Mouse (Mus musculus): ENCODE results near the gene Sptbn1. TPM values are rescaled to one million over a fixed set of nuclear protein-coding genes. Genes with fewer than 3 reads are reported as not detected.

Gene Sptbn1
- total and polyA plus RNA-seq, 2 experiments from 2014 or later = 121 to 271 TPM

DNA sequence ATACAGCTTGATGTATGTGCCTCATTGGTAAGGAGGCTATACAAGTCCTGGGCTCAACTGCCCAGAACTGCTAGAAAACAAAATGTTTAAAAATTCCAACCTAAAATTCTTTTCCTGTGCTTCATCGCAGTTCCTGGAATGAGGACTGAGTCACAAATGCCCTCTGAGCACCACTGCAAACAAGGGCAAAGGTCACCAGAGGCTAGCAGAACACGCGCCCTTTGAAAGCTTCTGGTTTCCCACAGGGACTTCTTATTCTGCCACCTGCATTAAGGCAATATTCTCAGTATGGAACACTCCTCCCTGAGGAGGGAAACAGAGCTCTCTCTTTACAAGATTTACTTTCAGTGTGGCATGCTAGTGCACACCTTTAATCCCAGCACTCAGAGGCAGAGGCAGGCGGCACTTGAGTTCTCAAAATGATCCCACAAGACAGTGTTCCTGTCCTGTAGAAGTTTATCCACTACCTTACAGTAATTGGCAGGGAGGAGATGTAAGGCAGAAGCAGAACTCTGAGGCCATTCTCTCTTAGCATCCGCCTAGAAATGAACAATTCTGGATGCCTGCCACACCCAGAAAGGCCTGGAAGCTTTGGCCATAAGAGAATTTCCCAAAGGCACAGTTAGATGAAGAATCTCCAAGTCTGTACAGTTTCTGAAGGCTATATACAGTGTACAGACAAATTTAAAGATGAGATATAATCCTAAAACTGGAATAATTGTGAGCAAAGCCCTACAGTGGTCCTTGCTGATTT, 56.1 kb downstream of the Sptbn1 start:
- ATAC-seq (ENCODE audit: insufficient read depth, low read depth) (peak; percentile 25; the same call in 1 of the 2 replicates), DNase-seq (ENCODE audit: low spot score) (no peak)
- H3K4me1 ChIP-seq (ENCODE audit: control insufficient read depth, insufficient read depth) = peaks cover 47% of the 10 kb centered on the region
- TF ChIP-seq CTCF (IDR thresholded peaks at IDR 0.05; ENCODE audit: low read depth) (no peak), EP300 (IDR thresholded peaks at IDR 0.05; ENCODE audit: low read depth) (no peak)
- H3K4me2 ChIP-seq (ENCODE audit: low read depth, low read length) = no peak overlapping the region
- 41% methylated on average over 5 of the region's 5 CpGs for WGBS
- H3K36me3 ChIP-seq (replicated peaks; ENCODE audit: control insufficient read depth, insufficient read depth, low read length) = peaks cover 45% of the 10 kb centered on the region
- H3K27ac ChIP-seq (ENCODE audit: low read depth) = peak overlapping the region; percentile 73
- no peaks in the 10 kb centered on the region for H3K27me3 ChIP-seq (ENCODE audit: control insufficient read depth, insufficient read depth, low read length)
- H3K4me3 ChIP-seq (ENCODE audit: low read depth, low read length) = no peak overlapping the region
- no peaks in the 10 kb centered on the region for H3K9me3 ChIP-seq (replicated peaks; ENCODE audit: control insufficient read depth, low read length)
- H3K9ac ChIP-seq (replicated peaks; ENCODE audit: low read depth, low read length) = 0 out of 2 replicates have a peak overlapping the region, but pooled peaks have one; percentile 39

DNA sequence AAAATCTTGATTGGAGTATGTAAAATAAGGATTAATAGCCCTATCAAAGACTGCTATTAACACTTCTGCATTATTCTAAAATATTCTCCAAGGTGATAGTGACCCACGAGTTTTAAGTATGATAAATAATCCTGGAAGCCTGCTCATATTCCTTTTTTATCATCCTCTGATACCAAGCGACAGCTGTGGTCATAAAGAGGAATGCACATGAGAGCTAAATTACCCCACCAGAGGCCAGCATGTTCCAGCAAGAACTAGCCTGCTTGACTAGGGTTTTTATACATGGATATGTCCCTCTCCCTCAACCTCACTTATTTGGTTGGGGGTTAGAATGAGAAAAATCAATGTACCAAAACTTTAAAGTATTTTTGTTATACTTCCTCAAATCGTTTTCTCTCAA, 56.8 kb downstream of the Sptbn1 start:
- ATAC-seq (ENCODE audit: insufficient read depth, low read depth) = peak; percentile 58; the same call in 1 of the 2 replicates
- H3K4me1 ChIP-seq (ENCODE audit: control insufficient read depth, insufficient read depth) = peaks cover 47% of the 10 kb centered on the region

DNA sequence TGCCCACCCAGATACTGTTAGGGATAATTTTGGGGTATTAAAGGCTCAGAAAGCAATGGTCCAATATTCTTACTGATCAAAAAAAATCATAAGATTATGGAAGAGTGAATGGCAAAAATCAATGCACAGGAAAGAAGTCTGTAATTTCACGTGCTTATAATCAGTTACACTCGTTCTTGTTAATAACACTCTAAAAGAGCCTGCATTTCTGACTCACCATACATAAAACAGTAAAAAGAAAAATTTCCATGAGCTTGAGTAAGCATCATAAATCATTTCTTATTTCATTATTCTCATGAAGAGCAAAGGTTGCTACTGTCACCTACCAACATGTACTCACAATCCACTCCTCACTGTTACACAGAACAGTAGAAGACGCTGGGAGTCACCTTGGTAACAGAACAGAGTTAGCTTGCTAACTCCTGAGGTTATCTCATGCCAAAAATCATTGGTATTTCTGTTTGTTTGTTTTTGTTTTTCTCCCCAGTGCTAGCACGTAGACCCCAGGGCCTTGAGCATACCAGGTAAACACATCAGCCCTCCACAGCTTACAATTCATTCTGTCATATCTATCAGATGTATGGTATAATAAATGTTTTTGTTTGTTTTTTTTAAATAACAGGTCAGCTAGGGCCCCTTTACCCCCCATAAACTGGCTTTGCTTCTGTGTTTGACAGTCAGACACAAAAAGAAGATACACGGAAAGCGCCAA, 57.7 kb downstream of the Sptbn1 start:
- H3K4me1 ChIP-seq (ENCODE audit: control insufficient read depth, insufficient read depth) = peaks cover 47% of the 10 kb centered on the region
- WGBS = 72% methylated on average over 6 of the region's 6 CpGs
- no peaks in the 10 kb centered on the region for H3K27me3 ChIP-seq (ENCODE audit: control insufficient read depth, insufficient read depth, low read length)
- no peaks in the 10 kb centered on the region for H3K9me3 ChIP-seq (replicated peaks; ENCODE audit: control insufficient read depth, low read length)
- peaks cover 39% of the 10 kb centered on the region for H3K36me3 ChIP-seq (replicated peaks; ENCODE audit: control insufficient read depth, insufficient read depth, low read length)
- H3K9ac ChIP-seq (replicated peaks; ENCODE audit: low read depth, low read length) = no peak overlapping the region
- no peak for ATAC-seq (ENCODE audit: insufficient read depth, low read depth)
- H3K27ac ChIP-seq (ENCODE audit: low read depth) = peak overlapping the region; percentile 54
- no peak for TF ChIP-seq EP300 (IDR thresholded peaks at IDR 0.05; ENCODE audit: low read depth)
- no peak for TF ChIP-seq CTCF (IDR thresholded peaks at IDR 0.05; ENCODE audit: low read depth)
- H3K4me3 ChIP-seq (ENCODE audit: low read depth, low read length) = no peak overlapping the region
- DNase-seq (ENCODE audit: low spot score) = no peak
- no peak overlapping the region for H3K4me2 ChIP-seq (ENCODE audit: low read depth, low read length)

More for the DNA sequence above, 56.8 kb downstream of the Sptbn1 start:
- Histone ChIP-seq H3K27ac (ENCODE audit: low read depth) (peak overlapping the region; percentile 73), H3K27me3 (ENCODE audit: control insufficient read depth, insufficient read depth, low read length) (no peaks in the 10 kb centered on the region), H3K4me2 (ENCODE audit: low read depth, low read length) (no peak overlapping the region), H3K9me3 (replicated peaks; ENCODE audit: control insufficient read depth, low read length) (no peaks in the 10 kb centered on the region), H3K4me3 (ENCODE audit: low read depth, low read length) (no peak overlapping the region), H3K36me3 (replicated peaks; ENCODE audit: control insufficient read depth, insufficient read depth, low read length) (peaks cover 40% of the 10 kb centered on the region), H3K9ac (replicated peaks; ENCODE audit: low read depth, low read length) (no peak overlapping the region)
- DNase-seq (ENCODE audit: low spot score) = peak; percentile 69
- 28% methylated on average over 3 of the region's 3 CpGs for WGBS
- TF ChIP-seq CTCF (IDR thresholded peaks at IDR 0.05; ENCODE audit: low read depth) (peak; percentile 28), EP300 (IDR thresholded peaks at IDR 0.05; ENCODE audit: low read depth) (no peak)

DNA sequence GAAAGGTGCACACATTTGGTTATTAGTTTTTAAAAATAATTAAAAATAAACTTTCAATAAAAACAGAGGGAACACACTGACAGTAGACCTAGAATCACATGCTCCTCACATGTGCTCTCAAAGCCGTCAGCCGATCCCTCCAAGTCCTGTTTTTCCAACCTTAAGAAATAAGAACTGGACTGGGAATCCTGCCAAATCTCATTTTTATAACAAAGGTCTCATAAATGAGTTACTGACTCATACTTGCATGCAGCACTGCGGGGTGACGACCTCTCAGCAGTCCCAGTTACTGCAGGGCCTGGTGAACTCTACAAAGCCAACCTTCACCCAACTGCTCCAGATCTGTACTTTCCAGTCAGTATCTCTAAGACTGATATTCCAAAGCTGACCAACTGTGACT, 58.5 kb downstream of the Sptbn1 start:
- TF ChIP-seq EP300 (IDR thresholded peaks at IDR 0.05; ENCODE audit: low read depth) = no peak
- no peak for TF ChIP-seq CTCF (IDR thresholded peaks at IDR 0.05; ENCODE audit: low read depth)
- Histone ChIP-seq H3K4me1 (ENCODE audit: control insufficient read depth, insufficient read depth) (peaks cover 45% of the 10 kb centered on the region), H3K36me3 (replicated peaks; ENCODE audit: control insufficient read depth, insufficient read depth, low read length) (peaks cover 40% of the 10 kb centered on the region), H3K4me2 (ENCODE audit: low read depth, low read length) (no peak overlapping the region), H3K4me3 (ENCODE audit: low read depth, low read length) (no peak overlapping the region), H3K27me3 (ENCODE audit: control insufficient read depth, insufficient read depth, low read length) (no peaks in the 10 kb centered on the region), H3K9ac (replicated peaks; ENCODE audit: low read depth, low read length) (no peak overlapping the region), H3K27ac (ENCODE audit: low read depth) (0 out of 2 replicates have a peak overlapping the region, but pooled peaks have one; percentile 54), H3K9me3 (replicated peaks; ENCODE audit: control insufficient read depth, low read length) (no peaks in the 10 kb centered on the region)
- ATAC-seq (ENCODE audit: insufficient read depth, low read depth) = peak; percentile 43; the same call in 1 of the 2 replicates
- DNase-seq (ENCODE audit: low spot score) = peak; percentile 64
- WGBS = 48% methylated on average over 4 of the region's 4 CpGs

DNA sequence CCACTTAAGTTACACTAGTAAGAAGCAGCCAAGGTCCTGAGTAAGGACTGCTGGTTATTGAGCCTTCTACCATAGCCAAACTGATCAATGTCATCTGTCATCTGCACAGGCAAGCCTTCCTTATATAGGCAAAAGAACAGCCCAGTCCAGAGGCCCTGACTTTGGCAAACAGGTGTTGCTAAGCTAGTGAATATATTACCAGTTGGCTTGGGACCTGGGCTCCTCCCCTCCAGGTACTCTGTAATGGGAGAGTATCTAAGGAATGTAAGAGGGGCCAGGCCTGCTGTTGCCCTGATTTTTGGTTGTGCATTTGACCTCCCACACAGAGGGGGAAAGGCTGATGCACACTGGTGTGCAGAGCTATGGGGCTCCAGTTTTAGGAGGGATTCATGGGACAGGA, 63.6 kb downstream of the Sptbn1 start:
- Histone ChIP-seq H3K4me3 (ENCODE audit: low read depth, low read length) (no peak overlapping the region), H3K9me3 (replicated peaks; ENCODE audit: control insufficient read depth, low read length) (no peaks in the 10 kb centered on the region), H3K36me3 (replicated peaks; ENCODE audit: control insufficient read depth, insufficient read depth, low read length) (peaks cover 63% of the 10 kb centered on the region), H3K4me1 (ENCODE audit: control insufficient read depth, insufficient read depth) (peaks cover 30% of the 10 kb centered on the region), H3K4me2 (ENCODE audit: low read depth, low read length) (no peak overlapping the region), H3K9ac (replicated peaks; ENCODE audit: low read depth, low read length) (no peak overlapping the region), H3K27ac (ENCODE audit: low read depth) (0 out of 2 replicates have a peak overlapping the region, but pooled peaks have one; percentile 2), H3K27me3 (ENCODE audit: control insufficient read depth, insufficient read depth, low read length) (no peaks in the 10 kb centered on the region)
- no peak for ATAC-seq (ENCODE audit: insufficient read depth, low read depth)
- no peak for DNase-seq (ENCODE audit: low spot score)
- TF ChIP-seq CTCF (IDR thresholded peaks at IDR 0.05; ENCODE audit: low read depth) (no peak), EP300 (IDR thresholded peaks at IDR 0.05; ENCODE audit: low read depth) (no peak)

Data from heart, postnatal 0 days (tissue).